Mouse (Mus musculus): ENCODE results near the gene Gsdmc3.
"Not testable (repeated sequence)": the region's sequence is repeated elsewhere in the genome, so short reads cannot be mapped to it uniquely, and the experiment has no call there.

The Gsdmc3 gene

GRCm38 (mm10) chr15:63878458-63878857 is at the start of gene Gsdmc3:
Gene Gsdmc3, minus strand, starts transcription at chr15:63878558.
- not testable (repeated sequence) for DNase-seq

- DNase-seq: no peak
Measured at GRCm38 (mm10) chr15:63926201-63926600, 47.8 kb upstream of the Gsdmc3 start.

GRCm38 (mm10) chr15:63924484-63924883 is 46.1 kb upstream of the Gsdmc3 start:
- DNase-seq: no peak

- DNase-seq: not testable (repeated sequence)
Measured at GRCm38 (mm10) chr15:63921618-63922017, 43.3 kb upstream of the Gsdmc3 start.

GRCm38 (mm10) chr15:63919728-63920127 is 41.4 kb upstream of the Gsdmc3 start:
- DNase-seq: not testable (repeated sequence)

GRCm38 (mm10) chr15:63916584-63916983 is 38.2 kb upstream of the Gsdmc3 start:
- not testable (repeated sequence) for DNase-seq

GRCm38 (mm10) chr15:63912197-63912596 is 33.8 kb upstream of the Gsdmc3 start, which contains the start of gene Gsdmc4:
Gene Gsdmc4, minus strand, starts transcription at chr15:63912297.
- DNase-seq: not testable (repeated sequence)

- DNase-seq: not testable (repeated sequence)
Measured at GRCm38 (mm10) chr15:63909896-63910295, 31.5 kb upstream of the Gsdmc3 start.

- peak; percentile 24 to 45 for DNase-seq
Measured at GRCm38 (mm10) chr15:63895560-63896353, 17.4 kb upstream of the Gsdmc3 start.

GRCm38 (mm10) chr15:63888440-63888839 is 10.1 kb upstream of the Gsdmc3 start:
- DNase-seq: not testable (repeated sequence)

GRCm38 (mm10) chr15:63887949-63888348 is 9.6 kb upstream of the Gsdmc3 start:
- DNase-seq: not testable (repeated sequence)

- DNase-seq: not testable (repeated sequence)
Measured at GRCm38 (mm10) chr15:63876160-63876559, 2.2 kb downstream of the Gsdmc3 start.

- DNase-seq: not testable (repeated sequence)
Measured at GRCm38 (mm10) chr15:63861965-63862364, 16.4 kb downstream of the Gsdmc3 start.

Measured in lung, postnatal 4 days (tissue).